Mouse (Mus musculus) cerebellum, adult 8-10 months (tissue): ENCODE data around the gene Mylip.
A peak's percentile ranks its signal among the peaks of the same experiment; 100 is the strongest.

ENCODE experiments used
- DNase-seq: peaks from one replicate; pipeline ENCODE4 v3.0.0; 2022

Gene Mylip

DNA sequence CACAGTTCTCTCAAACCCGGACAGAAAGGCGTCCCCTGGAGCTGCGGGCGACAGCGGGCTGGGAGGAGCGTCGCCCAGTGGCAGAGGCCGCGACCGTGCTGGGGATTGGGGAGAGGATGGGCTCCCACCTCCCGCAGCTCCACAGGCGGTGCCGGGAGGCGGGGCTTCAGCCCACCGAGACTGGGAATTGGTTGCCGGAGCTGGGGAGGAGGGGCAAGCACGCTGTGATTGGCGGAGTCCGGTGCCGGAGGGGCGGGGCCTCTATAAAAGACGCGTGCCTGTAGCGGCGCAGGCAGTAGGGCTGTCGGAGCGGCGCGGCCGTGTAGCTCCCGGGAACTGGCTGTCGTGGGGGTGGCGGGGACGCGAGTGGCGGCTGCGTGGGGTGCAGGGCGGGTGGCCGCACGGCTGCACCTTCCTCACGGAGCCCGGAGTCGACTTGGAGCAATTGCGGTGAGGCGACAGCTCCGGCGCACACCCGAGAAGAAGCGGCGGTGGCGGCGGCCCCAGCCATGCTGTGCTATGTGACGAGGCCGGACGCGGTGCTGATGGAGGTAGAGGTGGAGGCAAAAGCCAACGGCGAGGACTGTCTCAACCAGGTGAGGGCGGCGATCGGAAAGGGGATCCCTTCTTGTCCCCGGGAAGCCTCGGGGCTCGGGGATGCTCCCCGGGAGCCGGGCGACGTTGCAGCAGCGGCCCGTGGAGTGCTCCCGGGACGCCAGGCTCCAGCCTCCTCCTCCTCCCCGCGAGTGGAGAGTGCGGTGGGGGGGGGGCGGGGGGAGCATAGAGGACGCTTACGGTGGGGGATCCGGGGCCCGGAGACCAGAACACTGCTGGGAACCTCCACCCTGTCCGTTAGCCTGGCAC lies at the start of gene Mylip:
Gene Mylip, plus strand, starts transcription at position 295 of the 864 bp plus-strand sequence.
- DNase-seq = peak; percentile 99

- DNase-seq = no peak
These were observed 47.6 kb upstream of the Mylip start for GRCm38 (mm10) chr13:45341991-45342390.

DNA sequence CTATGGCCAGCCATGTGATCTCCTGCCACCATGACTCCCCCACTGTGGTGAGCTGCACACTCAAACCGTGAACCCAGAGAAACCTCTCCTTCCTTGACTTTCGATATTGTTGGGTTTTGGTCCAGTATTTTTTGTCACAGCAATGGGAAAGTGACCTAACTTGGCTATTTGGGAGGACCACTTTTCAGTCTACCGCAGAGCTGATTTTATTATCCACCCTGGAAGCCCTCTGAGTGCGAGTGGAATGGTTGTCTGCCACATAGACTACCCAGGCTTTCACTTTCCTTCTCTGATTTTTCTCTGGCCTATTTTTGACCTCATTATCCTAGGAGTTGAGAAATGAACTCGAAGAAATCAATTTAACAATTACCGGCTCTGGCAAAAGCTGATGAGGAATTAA lies 46.0 kb upstream of the Mylip start:
- DNase-seq = no peak

DNA sequence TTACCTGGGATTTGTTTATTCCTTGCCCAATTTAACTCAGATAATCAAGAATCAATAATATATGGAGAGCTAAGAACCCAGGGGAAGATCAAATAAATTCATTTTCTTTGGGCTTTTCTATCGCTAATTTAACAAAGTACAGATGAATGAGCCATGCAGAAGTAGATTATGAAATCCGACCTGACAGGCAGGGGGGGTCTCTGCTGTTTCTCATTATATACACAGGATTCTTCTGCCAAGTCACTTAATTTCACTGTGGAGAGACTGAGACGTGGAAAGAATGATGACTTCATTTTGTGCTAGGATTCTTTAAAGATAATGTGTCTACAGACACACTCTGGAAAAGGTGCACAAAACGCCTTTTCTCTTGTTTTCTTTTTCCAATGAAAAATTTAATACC lies 45.6 kb upstream of the Mylip start:
- no peak for DNase-seq

- no peak for DNase-seq
These were observed 43.9 kb upstream of the Mylip start for GRCm38 (mm10) chr13:45345471-45346159.

- no peak for DNase-seq
These were observed 38.1 kb upstream of the Mylip start for GRCm38 (mm10) chr13:45351483-45351882.

DNA sequence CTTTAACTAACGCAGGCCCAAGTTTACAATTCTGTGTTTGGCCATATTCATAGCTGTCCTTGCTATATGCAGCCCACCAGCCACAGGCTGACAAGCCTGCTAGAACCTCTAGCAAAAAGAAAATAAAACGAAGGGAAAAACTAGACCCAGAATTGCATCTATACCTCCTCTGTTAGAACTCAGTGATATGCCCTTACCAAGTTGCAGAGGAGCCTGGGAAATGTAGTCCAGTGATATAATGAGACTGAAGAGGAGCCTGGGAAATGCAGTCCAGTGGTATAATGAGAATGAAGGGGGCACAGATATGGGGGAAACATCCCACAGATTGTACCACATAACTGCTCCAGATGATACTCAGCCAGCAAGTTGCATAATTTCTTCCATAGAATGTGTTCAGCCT lies 34.7 kb upstream of the Mylip start:
- DNase-seq = no peak

DNA sequence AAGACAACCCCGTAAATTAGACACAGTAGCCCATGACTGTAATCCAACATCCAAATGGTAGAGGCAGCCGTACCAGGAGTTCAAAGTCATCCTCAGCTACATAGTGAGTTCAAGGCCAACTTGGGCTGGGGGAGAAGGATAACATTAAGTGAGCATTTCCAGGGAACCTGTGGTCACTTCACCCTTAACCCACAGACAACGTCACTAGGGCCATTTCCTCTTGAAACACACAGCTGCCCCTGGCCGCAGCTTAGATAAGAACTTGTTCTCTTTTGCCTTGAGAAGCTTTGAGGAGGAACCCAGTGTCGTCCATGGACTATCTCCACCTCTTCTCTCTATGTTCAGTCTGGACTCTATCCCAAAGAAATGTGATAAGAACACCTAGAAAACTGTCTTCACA lies 31.3 kb upstream of the Mylip start:
- no peak for DNase-seq

GRCm38 (mm10) chr13:45358676-45359323 lies 30.7 kb upstream of the Mylip start:
- no peak for DNase-seq

DNA sequence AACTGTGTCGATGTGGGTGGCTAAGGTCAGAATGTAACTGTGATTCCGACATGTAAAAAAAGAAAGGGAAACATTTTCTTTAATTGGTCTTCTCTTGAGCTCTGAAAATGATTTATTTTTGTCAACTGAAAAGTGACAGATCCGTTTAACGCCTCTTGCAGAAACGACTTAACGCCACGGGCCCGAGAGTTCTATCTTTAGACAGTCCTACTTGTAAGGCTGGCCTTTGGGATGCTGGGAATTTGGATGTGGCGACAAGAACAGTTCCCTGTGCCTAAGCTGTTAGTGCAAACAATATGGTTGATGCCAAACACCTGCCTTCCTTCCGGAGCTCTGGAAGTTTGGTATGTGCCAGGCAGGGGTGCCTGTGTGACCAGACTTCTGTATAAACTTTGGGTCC lies 23.8 kb upstream of the Mylip start:
- DNase-seq = no peak

GRCm38 (mm10) chr13:45371673-45372072 lies 17.9 kb upstream of the Mylip start:
- no peak for DNase-seq

GRCm38 (mm10) chr13:45372456-45372855 lies 17.1 kb upstream of the Mylip start:
- no peak for DNase-seq

DNA sequence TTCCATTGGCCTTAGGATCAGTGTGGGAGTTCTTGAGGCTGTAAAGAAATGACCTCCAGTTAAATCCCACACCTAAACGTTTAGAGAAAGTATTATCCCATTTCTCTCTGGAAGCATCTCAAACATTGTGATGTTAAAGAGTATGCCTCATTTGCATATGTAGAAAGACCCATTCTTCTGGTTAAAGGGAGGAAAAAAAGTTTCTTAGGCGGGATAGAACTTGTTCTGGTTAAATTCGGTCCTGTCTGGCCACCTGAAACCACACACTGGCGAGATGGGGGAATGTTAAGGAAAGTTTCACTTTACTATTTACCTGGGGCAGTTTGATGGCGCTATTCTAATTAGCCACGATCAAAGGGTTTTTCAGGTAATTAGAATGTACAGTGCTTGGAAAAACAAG lies 14.7 kb upstream of the Mylip start:
- DNase-seq = no peak

DNA sequence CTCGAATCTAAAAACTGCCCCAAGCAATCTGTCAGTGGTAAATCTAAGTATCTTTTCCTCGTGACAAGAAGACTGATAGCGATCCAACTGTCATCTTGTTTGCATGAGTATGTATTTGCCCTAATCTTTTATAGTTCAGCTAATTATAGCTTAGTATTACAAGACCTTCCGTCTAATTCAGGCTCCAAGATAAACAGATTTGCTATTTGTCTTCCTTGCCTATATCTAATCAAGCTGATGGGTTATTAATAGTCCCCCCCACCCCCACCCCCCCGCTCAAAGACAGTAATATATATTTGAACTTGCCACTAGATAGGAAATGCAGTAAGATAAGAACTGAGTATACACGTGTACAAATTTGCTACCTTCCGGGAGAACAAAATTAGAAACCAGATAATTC lies 7.3 kb upstream of the Mylip start:
- no peak for DNase-seq

DNA sequence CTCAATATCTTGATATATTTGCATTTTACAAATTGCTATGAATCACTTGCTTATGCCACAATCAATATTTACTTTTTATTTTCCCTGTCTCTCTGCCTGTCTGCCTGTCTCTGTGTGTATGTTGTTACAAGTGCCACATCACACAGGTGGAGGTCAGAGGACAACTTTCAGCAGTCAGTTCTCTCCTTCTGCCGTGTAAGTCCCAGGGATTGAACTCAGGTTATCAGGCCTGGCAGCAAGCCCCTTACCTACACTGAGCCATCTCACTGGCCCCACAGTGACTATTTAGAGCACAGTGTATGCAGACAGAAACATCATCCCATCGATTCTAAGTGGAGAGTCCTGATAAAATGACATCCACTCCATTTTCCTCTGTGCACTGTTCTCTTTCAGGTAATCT lies 4.9 kb upstream of the Mylip start:
- no peak for DNase-seq

GRCm38 (mm10) chr13:45385521-45385920 lies 4.0 kb upstream of the Mylip start:
- DNase-seq = no peak

- no peak for DNase-seq
These were observed 3.3 kb upstream of the Mylip start for GRCm38 (mm10) chr13:45386253-45386652.

DNA sequence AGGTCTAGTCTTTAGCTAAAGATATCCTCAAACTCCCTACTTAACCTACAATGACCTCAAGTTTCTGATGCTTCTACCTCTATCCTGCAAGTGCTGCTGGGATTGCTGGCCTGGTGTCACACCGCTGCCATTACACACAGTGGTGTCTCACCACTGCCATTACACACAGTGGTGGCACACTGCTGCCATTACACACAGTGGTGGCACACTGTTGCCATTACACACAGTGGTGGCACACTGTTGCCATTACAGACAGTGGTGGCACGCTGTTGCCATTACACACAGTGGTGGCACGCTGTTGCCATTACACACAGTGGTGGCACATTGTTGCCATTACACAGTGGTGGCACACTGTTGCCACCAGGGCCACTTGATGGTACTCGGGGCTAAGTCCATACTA lies 2.3 kb upstream of the Mylip start:
- no peak for DNase-seq

- no peak for DNase-seq
These were observed 1.2 kb upstream of the Mylip start for GRCm38 (mm10) chr13:45388254-45388805.

GRCm38 (mm10) chr13:45388889-45389288 lies 653 bp upstream of the Mylip start:
- DNase-seq = no peak

DNA sequence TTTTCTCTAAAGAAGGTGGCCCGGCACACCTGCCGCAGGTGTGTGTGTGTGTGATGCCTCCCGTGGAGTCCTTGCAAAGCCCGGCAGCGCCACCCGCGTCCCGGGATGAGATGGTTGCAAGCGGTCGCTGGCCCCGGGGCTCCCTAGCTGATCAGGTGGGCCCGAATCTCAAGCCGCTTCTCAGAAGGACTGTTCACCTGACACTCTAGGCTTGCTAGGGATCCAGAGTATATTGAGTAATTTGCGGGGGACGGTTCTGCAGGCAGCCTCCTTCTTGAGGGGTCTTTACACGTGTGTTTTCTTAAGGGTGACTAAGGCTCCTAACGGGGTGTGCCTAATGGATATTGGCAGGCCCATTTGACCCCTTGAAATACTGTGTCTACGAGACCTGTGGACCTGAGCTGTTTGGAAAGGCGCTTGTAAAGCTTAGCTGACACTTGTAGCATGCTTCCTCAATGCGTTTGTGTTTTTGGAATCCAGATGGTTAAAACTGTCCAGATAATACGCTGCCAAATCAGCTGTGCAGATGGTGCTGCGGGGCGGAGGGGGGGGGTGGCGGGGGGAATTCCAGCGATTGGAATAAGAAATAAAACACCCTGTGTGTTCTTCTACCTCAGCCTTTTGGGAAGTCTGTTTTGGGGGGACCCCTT lies 895 bp downstream of the Mylip start:
- peak; percentile 52 for DNase-seq

DNA sequence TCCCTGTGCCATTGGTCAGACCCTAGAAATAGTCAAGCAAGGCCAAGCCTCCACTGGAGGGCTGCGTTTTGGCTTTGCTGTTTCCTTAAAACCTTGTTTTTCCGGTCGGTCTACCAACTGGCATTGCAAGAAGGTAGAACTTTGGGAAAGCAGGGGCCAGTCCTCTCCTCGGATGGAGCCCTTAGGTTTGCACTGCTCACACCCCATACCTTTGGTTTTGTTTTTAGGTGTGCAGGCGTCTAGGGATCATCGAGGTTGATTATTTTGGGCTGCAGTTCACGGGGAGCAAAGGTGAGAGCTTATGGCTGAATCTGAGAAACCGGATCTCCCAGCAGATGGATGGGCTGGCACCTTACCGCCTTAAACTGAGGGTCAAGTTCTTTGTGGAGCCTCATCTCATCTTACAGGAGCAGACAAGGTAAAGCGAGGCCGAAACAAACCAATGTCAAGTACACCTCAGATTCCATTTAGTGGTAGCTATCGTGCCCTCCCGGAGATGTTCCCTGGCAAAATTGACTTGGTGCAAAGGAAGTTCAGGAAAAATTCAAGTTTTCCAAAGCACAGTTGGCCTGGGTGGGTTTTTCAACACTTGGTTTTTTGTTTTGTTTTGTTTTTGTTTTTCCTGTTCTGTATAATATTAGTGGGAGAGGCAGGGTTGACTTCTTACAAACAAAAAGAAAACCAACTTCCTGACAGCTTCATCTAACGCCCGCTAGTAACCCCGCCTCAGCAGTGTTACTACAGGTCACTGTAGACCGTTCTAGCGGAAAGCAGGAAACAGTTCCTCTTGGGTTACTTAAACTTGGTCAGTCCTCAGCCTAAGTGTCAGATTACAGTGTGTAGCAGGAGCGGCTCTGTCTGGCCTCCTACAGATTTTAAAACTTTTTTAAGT lies 1.7 kb downstream of the Mylip start:
- peak; percentile 22 for DNase-seq
